Mouse (Mus musculus) T-helper 17 cell (primary cell): ENCODE measurements around the gene Lysmd1.

ENCODE experiments used
- in situ Hi-C, 2 experiments: fragments of 300-600 bp; cut with MboI, MseI; formaldehyde crosslinking; loops; 1 replicate in 1 of 2; 2 replicates in 1 of 2; pipeline ENCODE4 v1.15.1; 2025; ENCODE audit warnings: high pct_unique_total_duplicates in 2 of 2

Lysmd1 gene

DNA sequence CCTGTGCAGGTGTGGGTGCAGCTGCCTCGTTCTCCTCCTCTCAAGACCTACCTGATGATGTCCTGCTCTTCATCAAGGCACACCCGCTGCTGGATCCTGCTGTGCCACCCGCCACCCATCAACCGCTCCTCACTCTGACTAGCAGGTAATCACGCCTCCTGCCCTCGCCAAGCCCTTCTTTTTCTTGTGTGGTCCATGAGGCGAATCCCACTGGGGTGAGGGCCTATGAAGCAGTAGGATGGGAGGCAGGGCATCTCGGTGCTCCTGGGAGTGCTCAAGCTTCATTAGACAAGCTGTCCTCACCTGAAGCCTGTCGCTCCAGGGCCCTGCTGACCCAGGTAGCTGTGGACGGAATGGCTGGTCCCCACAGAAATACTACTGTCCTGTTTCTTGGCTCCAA lies 36.1 kb downstream of the Lysmd1 start:
- in situ Hi-C loops, result loop anchor here in 1 of 2 experiments (10.0 kb wide), 1 partner anchor 575 kb away; no protein-coding TSS in a partner anchor

DNA sequence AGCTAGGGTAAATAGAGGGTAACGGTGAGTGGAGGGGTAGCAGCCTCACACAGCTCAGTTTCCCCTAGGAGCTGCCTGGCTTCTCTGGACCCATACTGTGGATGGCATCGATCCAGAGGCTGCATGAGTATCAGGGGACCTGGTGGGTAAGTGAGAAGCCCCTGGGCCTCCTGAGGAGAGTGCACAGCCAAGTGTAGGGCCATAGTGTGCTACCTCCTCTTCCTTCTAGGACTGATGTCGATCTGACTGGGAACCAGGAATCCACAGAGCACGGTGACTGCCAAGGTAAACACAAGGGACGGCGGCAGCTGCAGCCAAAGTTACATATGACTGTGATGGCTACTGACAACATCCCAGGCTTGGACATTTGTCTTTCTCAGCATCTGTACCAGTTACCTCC lies 37.2 kb downstream of the Lysmd1 start:
- in situ Hi-C loops, result loop anchor here in 1 of 2 experiments (10.0 kb wide), 1 partner anchor 576 kb away; no protein-coding TSS in a partner anchor

DNA sequence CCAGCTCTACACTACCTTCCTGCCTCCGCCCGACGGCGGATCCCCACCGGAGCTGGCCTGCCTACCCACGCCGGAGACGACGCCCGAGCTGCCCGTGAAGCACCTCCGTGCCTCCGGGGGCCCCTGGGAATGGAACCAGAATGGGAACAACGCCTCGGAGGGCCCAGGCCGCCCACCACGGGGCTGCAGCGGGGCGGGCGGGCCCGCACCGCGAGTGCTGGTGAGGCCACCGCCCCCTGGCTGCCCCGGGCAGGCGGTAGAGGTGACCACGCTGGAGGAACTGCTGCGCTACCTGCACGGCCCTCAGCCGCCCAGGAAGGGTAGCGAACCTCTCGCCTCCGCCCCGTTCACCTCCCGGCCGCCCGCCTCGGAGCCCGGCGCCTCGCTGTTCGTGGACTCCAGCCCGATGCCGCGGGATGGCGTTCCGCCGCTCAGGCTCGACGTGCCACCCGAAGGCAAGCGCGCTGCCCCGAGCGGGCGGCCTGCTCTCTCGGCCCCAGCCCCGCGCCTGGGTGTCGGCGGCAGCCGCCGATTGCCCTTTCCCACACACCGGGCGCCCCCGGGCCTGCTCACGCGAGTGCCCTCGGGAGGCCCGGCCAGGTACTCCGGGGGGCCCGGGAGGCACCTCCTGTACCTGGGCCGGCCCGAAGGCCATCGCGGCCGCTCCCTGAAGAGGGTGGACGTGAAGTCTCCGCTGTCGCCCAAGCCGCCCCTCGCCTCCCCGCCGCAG lies 38.8 kb downstream of the Lysmd1 start:
- in situ Hi-C loops, result loop anchor here in 1 of 2 experiments (10.0 kb wide), 1 partner anchor 578 kb away; no protein-coding TSS in a partner anchor

DNA sequence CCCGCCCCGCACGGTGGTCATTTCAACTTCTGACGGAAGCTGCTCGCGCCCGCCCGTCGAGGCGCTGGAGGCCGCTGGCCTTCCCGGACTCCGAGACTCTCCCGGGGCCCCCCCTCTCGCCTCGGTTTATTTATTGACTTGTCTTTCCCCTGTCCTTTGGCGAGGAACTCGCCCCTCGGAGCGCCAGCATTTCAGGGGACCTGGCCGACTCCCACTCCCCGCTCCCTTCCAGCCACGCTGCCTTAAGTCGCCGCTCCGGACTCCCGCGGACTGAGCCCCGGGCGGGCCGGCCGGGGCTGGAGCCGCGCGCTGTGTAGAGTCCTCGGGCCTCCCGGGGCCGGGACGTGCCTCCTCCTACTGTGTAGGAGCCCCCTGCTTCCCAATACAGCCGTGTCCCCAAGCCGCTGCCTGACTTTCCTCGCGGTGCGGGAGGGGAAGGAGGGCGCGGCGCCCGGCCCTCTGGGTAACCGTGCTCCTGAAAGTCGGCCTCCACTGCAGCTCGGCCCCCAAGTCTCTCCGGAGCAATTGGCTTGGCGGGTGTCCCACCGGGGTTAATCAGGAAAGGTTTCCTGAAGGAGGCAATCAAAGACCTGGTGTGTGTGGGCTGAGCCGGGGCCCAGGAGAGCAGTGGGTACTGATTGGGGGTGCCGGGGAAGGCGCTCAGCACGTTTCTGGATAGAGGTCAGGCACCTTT lies 39.5 kb downstream of the Lysmd1 start:
- in situ Hi-C loops, result loop anchor here in 1 of 2 experiments (10.0 kb wide), 1 partner anchor 579 kb away; no protein-coding TSS in a partner anchor

DNA sequence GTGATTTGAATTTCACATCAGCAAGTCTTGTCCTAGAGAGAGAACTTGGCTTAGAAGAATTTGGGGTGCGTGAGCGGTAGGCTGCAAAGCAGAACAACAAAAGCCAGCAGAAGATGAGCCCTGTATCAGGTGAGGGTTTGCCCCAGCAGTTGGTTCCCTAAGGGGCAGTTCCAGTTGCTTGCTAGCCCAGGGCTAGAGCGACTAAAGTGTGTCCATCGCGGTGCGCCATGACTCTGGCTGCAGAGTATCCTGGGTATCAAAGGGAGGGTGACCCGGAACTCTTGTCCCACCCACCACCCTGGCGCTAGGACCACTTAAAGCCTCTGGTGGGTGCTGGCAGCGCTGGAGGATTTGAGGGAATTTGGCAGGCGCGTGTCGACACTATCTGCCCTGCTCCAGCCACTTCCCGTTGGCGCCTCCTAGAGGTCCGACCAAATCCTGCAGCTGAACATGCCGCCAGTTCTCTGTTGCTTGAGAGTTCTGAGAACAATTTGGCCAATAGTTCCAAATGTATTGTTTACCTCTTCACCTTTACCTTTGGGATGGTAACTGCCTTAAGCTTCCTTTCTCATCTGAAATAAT lies 40.2 kb downstream of the Lysmd1 start:
- in situ Hi-C loops, result loop anchor here in 1 of 2 experiments (10.0 kb wide), 1 partner anchor 579 kb away; no protein-coding TSS in a partner anchor

DNA sequence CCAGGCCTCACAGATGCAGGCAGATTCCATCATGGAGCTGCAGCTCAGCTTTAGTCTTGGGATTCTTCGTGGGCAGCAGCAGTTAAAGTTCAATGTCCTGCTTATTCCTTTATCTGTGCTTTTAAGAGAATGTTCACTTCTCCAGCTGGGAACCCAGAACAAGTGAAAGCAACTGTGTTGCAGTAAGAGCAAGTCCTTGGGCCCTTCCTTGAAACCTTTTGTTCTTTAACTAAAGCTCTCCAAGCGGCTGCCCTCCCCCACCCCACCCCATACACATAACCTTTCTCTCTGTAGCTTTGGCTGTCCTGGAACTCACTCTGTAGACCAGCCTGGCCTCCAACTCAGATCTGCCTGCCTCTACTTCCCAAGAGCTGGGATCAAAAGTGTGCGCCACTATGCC lies 42.6 kb downstream of the Lysmd1 start:
- in situ Hi-C loops, result loop anchor here in 1 of 2 experiments (10.0 kb wide), 1 partner anchor 582 kb away; no protein-coding TSS in a partner anchor

DNA sequence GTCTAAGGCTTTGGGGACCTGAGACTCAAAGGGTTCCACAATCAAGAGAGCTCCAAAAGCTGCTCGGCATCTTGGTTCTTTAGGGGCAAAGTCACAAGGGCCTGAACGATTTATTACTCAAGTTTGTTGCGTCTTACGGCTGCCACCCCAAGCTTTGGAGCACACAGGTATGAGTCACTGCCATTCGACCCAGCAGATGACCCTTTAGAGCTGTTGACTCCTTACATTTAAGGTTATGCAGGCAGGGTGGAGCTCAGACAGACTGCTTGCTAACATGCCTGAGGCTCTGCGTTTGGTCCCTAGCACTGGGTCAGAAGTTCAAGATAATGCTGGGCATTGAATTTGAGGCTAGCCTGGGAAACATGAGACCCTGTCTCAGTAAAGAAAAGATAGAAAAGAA lies 43.7 kb downstream of the Lysmd1 start:
- in situ Hi-C loops, result loop anchor here in 1 of 2 experiments (10.0 kb wide), 1 partner anchor 583 kb away; no protein-coding TSS in a partner anchor

DNA sequence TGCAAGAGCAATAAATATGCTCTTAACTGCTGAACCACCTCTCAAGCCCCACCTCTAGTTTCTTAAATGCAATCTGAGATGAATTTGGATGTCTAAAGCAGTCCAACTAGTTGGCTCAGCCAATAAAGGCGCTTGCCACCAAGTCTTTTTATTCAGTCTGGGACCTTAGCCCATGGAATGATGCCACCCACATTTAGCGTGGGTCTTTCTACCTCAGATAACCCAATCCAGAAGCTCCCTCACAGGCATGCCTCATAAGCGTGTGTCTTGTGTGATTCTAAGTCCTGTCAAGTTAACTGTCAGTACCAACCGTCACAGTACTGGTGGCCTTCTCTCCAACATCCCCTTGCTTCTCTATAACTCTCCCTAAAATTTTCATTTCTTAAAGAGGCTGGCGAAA lies 45.1 kb downstream of the Lysmd1 start:
- in situ Hi-C loops, result loop anchor here in 1 of 2 experiments (10.0 kb wide), 1 partner anchor 584 kb away; no protein-coding TSS in a partner anchor

DNA sequence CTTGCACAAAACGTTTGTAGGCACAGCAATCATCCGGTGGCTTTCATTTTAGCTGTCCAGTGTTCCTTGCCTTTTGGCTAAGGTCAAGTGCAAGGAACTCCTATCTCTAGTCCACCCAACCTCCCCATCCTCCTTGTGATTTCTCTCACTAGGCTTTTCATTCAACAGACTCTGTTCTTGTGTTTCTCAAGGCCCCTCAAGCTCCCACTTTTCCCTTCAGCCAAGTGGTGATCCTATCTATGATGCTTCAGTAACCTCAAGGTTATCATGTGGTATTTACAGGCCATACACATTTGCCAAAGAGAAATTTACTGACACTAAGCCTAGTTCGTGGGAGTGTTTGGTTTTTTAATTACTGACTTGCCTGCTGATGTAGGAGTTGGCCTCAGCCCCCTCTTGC lies 46.0 kb downstream of the Lysmd1 start:
- in situ Hi-C loops, result loop anchor here in 1 of 2 experiments (10.0 kb wide), 1 partner anchor 585 kb away; no protein-coding TSS in a partner anchor

DNA sequence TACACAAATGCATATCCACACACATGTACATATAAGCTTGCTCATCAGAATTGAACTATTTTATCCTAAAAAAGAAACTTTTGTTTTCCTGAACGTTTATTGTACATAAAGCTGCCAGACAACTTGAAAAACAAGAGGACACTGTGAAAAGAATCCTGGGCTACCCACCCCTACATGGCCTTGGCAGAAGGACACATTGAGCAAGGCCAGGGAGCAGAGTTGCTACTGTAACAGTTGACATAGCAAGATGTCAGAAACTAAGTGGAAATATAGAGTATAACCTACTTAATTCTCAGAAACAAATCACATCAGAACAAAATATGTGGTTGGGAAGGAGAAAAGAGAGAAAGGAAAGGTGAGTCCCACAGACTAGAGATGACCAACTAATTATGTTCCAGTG lies 48.0 kb downstream of the Lysmd1 start:
- in situ Hi-C loops, result no loop called here

DNA sequence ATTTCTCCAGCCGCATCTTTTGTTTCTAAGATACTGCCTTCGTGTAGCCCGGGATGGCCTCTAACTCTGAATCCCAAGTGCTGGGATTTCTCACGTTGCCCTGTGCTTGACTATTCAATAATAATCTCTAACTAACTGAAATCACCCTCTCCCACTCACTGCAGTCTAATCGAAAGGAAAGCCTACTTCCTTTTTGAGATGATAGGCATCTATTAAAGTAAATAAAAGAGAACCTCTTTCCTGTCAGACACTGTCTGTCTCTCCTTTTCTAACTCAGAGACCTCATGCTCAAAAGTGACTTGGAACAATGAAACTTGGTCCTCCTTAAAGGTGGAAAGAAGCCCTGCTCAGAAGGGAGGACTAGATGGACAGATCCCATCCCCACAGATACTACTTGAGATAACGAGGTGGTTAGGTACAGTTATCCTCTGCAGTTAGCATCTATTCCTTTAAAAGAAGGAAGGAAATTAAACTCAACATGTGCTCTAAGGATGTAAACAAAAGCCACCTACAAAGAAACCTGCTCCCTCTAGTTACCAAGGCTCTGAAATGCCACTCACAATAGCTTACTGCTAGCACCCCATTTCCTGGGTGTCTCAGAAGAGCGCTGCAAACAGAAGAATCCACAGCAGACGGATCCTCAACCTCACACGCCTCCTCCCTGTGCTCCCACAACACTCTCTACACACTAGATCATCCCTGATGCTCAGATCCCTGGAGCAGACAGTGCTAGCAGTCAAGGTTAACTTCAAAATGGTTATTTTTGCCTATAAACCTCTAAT lies 51.1 kb downstream of the Lysmd1 start:
- in situ Hi-C loops, result no loop called here

DNA sequence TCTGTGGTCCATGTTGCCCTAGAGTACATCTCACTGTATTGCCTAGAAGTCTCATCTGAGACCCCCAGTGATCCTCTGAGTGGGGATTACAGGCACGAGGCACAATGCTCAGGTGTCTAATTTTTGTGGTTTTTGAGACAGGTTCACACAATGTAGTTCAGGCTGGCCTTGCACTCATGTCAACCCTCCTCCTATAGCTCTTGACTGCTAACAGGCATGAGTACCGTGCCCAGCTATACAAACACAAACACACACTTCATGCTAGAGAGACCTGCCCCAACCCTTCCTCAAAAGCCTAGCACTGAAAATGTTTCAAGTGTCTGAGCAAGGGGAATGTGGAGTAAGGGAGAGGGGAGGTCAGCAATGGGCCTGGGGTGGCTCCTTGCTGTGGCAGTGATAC lies 52.2 kb downstream of the Lysmd1 start:
- in situ Hi-C loops, result no loop called here

DNA sequence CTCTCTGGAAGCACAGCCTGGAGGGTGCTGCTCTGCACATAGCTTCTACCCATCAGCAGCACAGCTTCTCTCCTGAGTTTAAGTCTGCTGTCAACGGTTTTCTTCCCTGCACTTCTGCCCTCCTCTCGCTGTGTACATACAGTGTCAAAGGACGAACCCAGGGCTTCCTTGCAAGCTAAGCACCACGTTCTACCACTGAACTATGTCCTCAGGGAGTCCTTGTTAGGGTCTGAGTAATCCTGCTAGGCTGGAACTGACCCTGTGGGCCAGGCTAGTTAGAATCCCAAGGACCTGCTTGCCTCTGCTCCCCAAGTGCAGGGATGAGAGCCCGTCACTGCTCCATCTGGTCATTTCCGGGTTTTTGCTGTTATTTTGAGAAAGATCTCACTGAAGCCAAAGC lies 53.0 kb downstream of the Lysmd1 start:
- in situ Hi-C loops, result no loop called here
